Mouse (Mus musculus) cerebellum, adult 2 months (tissue): ENCODE measurements around the gene Srrm4.

Source experiments
- CTCF ChIP-seq: fragments of 200-500 bp; IDR thresholded peaks from 2 replicates; pipeline ENCODE4 v1.5.1; 2011; ENCODE audit warnings: low read depth, mild to moderate bottlenecking, control low read depth, low read length, moderate library complexity, borderline replicate concordance; ENCODE audit not compliant: insufficient read depth
- POLR2A ChIP-seq: fragments of 200-500 bp; IDR thresholded peaks from 2 replicates; pipeline ENCODE4 v1.6.1; 2011; ENCODE audit warnings: low read length, control low read depth, borderline replicate concordance; ENCODE audit not compliant: insufficient read depth

- TF ChIP-seq CTCF (no peak), POLR2A (no peak)
Observed at GRCm38 (mm10) chr5:116420213-116420612, 171.4 kb downstream of the Srrm4 start.
